Mouse (Mus musculus) heart, embryonic 14.5 days (tissue): ENCODE data around the gene Palld. TPM values are rescaled to one million over a fixed set of nuclear protein-coding genes. Genes with fewer than 3 reads are reported as not detected.

ENCODE experiments used
- ATAC-seq: fragments of 200-750 bp; cut with Nextera tagmentation; 2 replicates; pipeline ENCODE4 v1.8.0; 2017; ENCODE audit warnings: low read depth, moderate TSS enrichment; ENCODE audit not compliant: insufficient number of reproducible peaks, insufficient read depth, low FRiP score
- H3K27ac ChIP-seq, 2 experiments: fragments of 200-500 bp in 1 of 2; fragments of 300-500 bp in 1 of 2; sonication (generic) in 1 of 2; replicated peaks in 1 of 2; 2 replicates each; pipeline ENCODE4 v1.5.1; 2012 to 2014; ENCODE audit warnings: low read depth in 2 of 2, low read length in 2 of 2, control low read depth in 1 of 2, mild to moderate bottlenecking in 1 of 2, mixed read lengths in 1 of 2; ENCODE audit not compliant: control insufficient read depth in 1 of 2, insufficient read depth in 1 of 2
- H3K27me3 ChIP-seq: fragments of 300-500 bp; sonication (generic); 2 replicates; pipeline ENCODE4 v1.6.1; 2014; ENCODE audit warnings: mild to moderate bottlenecking, low read length, control low read depth; ENCODE audit not compliant: control insufficient read depth, insufficient read depth
- H3K36me3 ChIP-seq: fragments of 300-500 bp; sonication (generic); 2 replicates; pipeline ENCODE4 v1.6.1; 2014; ENCODE audit warnings: mild to moderate bottlenecking, control low read depth, low read length, mixed read lengths; ENCODE audit not compliant: control insufficient read depth, insufficient read depth
- H3K4me1 ChIP-seq, 2 experiments: fragments of 200-500 bp in 1 of 2; fragments of 300-500 bp in 1 of 2; sonication (generic) in 1 of 2; 2 replicates each; pipeline ENCODE4 v1.6.1; 2012 to 2014; ENCODE audit warnings: low read length in 2 of 2, control low read depth in 1 of 2, mixed read lengths in 1 of 2; ENCODE audit not compliant: control insufficient read depth in 2 of 2, insufficient read depth in 2 of 2
- H3K4me2 ChIP-seq: fragments of 300-500 bp; sonication (generic); 2 replicates; pipeline ENCODE4 v1.6.1; 2014; ENCODE audit warnings: mild to moderate bottlenecking, low read length
- H3K4me3 ChIP-seq, 2 experiments: fragments of 200-500 bp in 1 of 2; fragments of 300-500 bp in 1 of 2; sonication (generic) in 1 of 2; 2 replicates each; pipeline ENCODE4 v1.5.1; 2012 to 2014; ENCODE audit warnings: low read length in 2 of 2, mild to moderate bottlenecking in 2 of 2, control low read depth in 1 of 2, low read depth in 1 of 2, moderate library complexity in 1 of 2; ENCODE audit not compliant: control insufficient read depth in 1 of 2, insufficient read depth in 1 of 2
- H3K9ac ChIP-seq: fragments of 300-500 bp; sonication (generic); 2 replicates; pipeline ENCODE4 v1.6.1; 2014; ENCODE audit warnings: mild to moderate bottlenecking, low read length
- H3K9me3 ChIP-seq: fragments of 300-500 bp; sonication (generic); 2 replicates; pipeline ENCODE4 v1.6.1; 2016; ENCODE audit warnings: low read length, control low read depth; ENCODE audit not compliant: control insufficient read depth
- WGBS: fragments of 180-500 bp; shearing (Covaris S2); extraction: QIAGEN DNeasy Blood & Tissue Kit; methylation state at CpG from one replicate; pipeline ENCODE4 v1.1.7; 2014; 5-methylcytosine and 5-hydroxymethylcytosine counted together
- polyA plus RNA-seq: library from polyadenylated mRNA; unstranded; fragments of >200 nt; fragmentation: Nextera tagmentation; extraction: Ambion mirVana; gene quantifications from 2 replicates; pipeline ENCODE4 v1.2.1, GENCODE M21; 2014

Gene Palld
- polyA plus RNA-seq, 1 experiment from 2014 or later: 187 TPM

DNA sequence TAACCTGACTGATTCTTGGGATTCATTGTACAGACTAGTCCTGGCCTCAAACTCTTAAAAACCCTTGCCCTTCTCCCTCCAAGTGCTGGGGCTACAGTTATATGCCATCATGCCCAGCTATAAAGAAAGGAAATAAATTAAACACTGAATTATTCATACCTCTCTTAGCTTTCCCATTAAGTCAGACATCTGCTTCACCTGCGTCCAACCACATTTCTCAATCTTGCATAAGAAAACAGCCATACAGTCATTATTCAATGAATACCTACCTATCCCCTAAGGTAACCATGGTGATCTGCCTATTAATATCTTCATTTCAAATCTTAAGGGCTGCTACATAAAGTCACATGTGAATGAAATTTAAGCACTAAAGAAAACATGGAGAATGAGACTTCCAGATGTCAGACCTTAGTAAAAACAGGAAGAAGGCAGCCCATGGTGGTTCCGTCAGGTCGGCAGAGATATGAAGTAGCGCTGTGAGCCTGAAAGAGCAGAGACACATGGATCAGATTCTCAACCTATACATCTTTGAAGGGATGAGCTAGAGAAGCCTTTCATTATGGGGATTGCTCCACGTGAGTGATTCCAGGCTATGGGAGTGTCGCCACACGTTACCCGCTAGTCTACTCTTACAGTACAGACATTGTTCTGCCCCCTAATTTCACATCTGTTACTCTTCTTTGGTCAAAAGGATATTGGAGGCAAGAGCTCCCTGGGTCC, 193.7 kb downstream of the Palld start:
- 75% methylated on average over 8 of the region's 8 CpGs for whole genome bisulfite sequencing
- Histone ChIP-seq H3K9ac (no peak overlapping the region), H3K4me1 (peaks cover 7 to 24% of the 10 kb centered on the region in 2 experiments), H3K27me3 (no peaks in the 10 kb centered on the region), H3K4me3 (no peak overlapping the region), H3K36me3 (peaks cover 93% of the 10 kb centered on the region), H3K9me3 (no peaks in the 10 kb centered on the region), H3K27ac (no peak overlapping the region), H3K4me2 (no peak overlapping the region)
- ATAC-seq: no peak

DNA sequence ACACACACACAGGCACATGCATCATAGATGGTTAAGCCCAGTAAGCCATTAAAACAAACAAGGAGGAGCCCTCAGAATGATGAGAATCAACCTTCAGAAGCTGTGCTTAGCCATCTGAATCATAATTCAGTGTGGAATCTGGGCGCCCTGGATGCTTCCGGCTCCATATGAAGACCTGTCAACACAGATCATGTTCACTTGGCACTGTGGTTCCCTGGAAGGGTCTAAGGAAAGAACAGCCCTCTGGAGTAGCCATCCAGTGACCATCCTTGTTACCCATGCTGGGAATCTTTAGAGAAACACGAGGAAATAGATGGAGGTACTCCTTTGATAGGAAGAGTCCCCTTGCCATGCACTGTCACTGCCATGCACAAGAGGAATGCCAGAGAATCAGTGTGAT, 197.0 kb downstream of the Palld start:
- WGBS: 57% methylated on average over 3 of the region's 3 CpGs
- ATAC-seq: no peak
- Histone ChIP-seq H3K9me3 (no peaks in the 10 kb centered on the region), H3K4me2 (no peak overlapping the region), H3K36me3 (peaks cover 99% of the 10 kb centered on the region), H3K4me1 (peaks cover 2 to 14% of the 10 kb centered on the region in 2 experiments; a peak in 1 of 4 replicates), H3K27ac (no peak overlapping the region), H3K4me3 (no peak overlapping the region), H3K27me3 (no peaks in the 10 kb centered on the region), H3K9ac (no peak overlapping the region)

DNA sequence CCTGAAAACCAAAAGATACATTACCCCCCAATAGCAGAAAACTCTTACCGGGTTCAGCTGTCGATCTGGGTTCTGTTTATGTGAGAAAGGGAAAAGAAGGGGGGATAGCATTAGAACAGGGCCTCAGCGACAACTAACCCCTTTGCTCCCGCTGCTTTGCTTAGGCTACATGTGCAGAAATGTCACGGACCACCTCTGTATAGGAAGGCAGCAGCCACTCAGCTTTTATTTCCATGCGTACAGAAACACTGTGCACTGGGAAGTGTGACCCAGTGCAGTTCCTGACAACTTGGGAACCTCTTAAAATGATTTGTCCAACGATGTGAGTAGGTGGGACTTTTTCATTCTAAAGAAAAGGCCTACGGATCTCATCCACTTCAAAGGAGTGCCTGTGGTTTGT, 200.4 kb downstream of the Palld start:
- peaks cover 2 to 22% of the 10 kb centered on the region in 2 experiments; a peak in 3 of 4 replicates for H3K4me1 ChIP-seq
- no peaks in the 10 kb centered on the region for H3K27me3 ChIP-seq
- 85% methylated on average over 8 of the region's 8 CpGs for WGBS
- no peak overlapping the region for H3K4me2 ChIP-seq
- no peak overlapping the region for H3K9ac ChIP-seq
- H3K27ac ChIP-seq: no peak overlapping the region
- H3K9me3 ChIP-seq: no peaks in the 10 kb centered on the region
- no peak for ATAC-seq
- no peak overlapping the region for H3K4me3 ChIP-seq
- peaks cover 82% of the 10 kb centered on the region for H3K36me3 ChIP-seq

DNA sequence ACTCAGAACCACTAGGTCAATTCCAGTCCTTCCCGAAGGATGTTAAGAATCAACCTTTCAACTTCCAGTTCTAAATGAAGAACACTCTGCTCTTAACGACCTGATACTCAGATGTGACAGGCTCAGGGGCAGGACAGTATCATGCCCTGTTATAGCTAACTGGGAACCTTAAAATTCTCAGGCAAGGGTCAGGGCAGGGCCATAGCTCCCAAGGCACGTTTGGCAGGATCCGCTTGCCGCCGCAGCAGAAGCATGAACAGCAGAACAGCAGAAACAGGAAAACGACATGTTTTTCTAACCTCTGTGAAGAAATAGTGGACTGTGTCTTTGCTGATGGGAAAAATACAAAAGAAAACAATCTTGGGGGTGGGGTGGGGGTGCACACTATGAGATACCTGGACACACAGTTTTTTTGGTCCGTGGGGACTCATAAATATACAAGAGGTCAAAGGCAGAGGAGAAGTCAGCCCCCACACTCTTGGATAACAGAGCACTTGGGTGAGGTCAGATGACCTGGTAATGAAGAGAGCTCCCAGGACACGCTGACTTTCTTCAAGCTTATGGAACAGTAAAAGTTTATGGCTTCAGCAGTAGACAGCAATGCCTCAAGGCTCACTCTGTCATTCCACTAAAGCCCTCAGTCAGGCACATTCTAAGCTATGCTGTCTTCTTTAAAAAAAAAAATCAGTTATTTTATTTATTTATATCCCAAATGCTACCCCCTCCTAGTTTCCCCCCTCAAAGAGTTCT, 201.4 kb downstream of the Palld start:
- H3K27ac ChIP-seq: peak overlapping the region in 1 of 2 experiments; percentile 37; a peak in 2 of 4 replicates

DNA sequence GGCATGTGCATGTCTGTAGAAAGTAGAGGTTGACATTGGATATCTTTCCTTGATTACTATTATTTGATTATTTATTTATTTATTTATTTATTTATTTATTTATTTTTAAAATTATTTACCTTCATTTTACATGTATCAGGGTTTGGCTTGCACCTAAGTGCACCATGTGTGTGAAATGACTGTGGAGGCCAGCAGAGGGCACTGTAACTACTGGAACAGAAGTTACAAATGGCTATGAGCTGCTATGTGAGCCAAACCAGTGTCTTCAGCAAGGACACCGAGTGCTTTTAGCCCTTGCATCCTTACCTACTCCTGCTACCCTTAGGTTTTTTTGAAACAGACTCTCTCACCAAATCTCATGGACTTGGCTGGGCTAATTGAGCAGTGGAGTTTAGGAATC, 202.2 kb downstream of the Palld start:
- Histone ChIP-seq H3K36me3 (peaks cover 76% of the 10 kb centered on the region), H3K27ac (peak overlapping the region in 1 of 2 experiments; percentile 37; a peak in 1 of 4 replicates), H3K4me1 (peaks cover 2 to 26% of the 10 kb centered on the region in 2 experiments; a peak in 3 of 4 replicates), H3K4me2 (no peak overlapping the region), H3K9ac (no peak overlapping the region), H3K4me3 (no peak overlapping the region), H3K9me3 (no peaks in the 10 kb centered on the region), H3K27me3 (no peaks in the 10 kb centered on the region)
- ATAC-seq: no peak
- WGBS: 92% methylated on average over 1 of the region's 1 CpGs

More for the DNA sequence above, 201.4 kb downstream of the Palld start:
- ATAC-seq: peak; percentile 34; the same call in 1 of the 2 replicates
- Histone ChIP-seq H3K9me3 (no peaks in the 10 kb centered on the region), H3K27me3 (no peaks in the 10 kb centered on the region), H3K36me3 (peaks cover 78% of the 10 kb centered on the region), H3K4me1 (peaks cover 2 to 22% of the 10 kb centered on the region in 2 experiments; a peak in 3 of 4 replicates), H3K4me3 (no peak overlapping the region), H3K9ac (no peak overlapping the region), H3K4me2 (no peak overlapping the region)
- 61% methylated on average over 9 of the region's 9 CpGs for WGBS

DNA sequence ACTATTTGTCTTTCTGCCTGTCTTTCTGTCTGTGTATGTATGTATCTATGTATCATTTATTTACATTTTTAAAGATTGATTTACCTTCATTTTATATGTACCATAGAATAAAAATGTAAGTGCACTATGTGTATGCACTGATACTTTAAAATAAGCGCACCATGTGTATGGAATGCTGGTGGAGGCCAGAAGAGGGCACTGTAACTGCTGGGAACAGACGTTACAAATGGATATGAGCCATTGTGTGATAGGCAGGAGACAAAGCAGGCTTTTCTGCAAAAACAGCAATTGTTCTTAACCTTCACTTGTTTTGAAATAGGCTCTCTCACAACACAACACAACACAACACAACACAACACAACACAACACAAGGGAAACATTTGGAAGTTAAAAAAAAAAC, 203.5 kb downstream of the Palld start:
- H3K9me3 ChIP-seq: no peaks in the 10 kb centered on the region
- H3K27ac ChIP-seq: no peak overlapping the region
- H3K9ac ChIP-seq: no peak overlapping the region
- no peak overlapping the region for H3K4me3 ChIP-seq
- H3K4me2 ChIP-seq: no peak overlapping the region
- WGBS: 67% methylated on average over 2 of the region's 2 CpGs
- H3K36me3 ChIP-seq: peaks cover 76% of the 10 kb centered on the region
- no peak for ATAC-seq
- no peaks in the 10 kb centered on the region for H3K27me3 ChIP-seq
- peaks cover 2 to 25% of the 10 kb centered on the region in 2 experiments; a peak in 3 of 4 replicates for H3K4me1 ChIP-seq

DNA sequence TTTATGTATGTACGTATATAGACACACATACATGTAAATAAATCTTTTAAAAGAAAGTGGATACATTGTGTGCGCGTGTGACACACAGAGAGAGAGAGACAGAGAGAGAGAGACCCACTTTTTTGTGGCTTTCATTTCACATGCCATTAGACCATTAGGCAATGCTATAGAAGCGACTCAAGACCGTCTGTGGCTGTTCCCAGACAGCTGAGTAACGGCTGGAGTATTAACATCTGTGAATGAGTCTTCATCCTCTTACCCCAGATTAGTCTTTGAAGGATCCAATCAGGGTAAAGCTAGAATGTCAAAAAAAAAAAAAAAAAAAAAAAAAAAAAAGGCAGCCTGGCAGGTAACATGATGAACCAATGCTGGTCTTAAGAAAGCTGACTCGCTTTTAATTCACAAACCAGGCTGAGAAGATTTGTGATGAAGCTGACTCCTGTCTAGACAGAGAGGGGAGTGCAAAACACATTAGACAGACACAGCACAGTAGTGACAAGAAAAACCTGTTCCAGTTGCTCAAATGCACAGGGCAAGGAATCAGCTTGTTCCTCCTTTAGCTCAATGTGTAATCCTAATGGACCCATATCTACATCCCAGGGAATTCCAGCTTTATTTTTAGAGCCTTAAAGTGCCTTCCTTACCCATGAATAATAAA, 204.6 kb downstream of the Palld start:
- no peak for ATAC-seq
- peaks cover 76% of the 10 kb centered on the region for H3K36me3 ChIP-seq

More for the DNA sequence above, 204.6 kb downstream of the Palld start:
- Histone ChIP-seq H3K4me3 (no peak overlapping the region), H3K9ac (no peak overlapping the region), H3K27me3 (no peaks in the 10 kb centered on the region), H3K27ac (peak overlapping the region; percentile 48 to 63), H3K9me3 (no peaks in the 10 kb centered on the region), H3K4me2 (no peak overlapping the region), H3K4me1 (peaks cover 0 to 19% of the 10 kb centered on the region in 2 experiments; a peak in 3 of 4 replicates)
- 79% methylated on average over 7 of the region's 7 CpGs for WGBS
